Mouse (Mus musculus): ENCODE measurements at regions not wholly inside any gene's neighbourhood (a gene's known extent, or its start where the extent isn't known, plus 50 kb on each side); places are given as distances from the start of the nearest gene placed in this dataset.

GRCm38 (mm10) chr6:50009856-50010255 is 100.2 kb upstream of the Mpp6 start:
- H3K27me3 ChIP-seq (ENCODE audit: control insufficient read depth, insufficient read depth, low read depth, low read length) = no peaks in the 10 kb centered on the region
- H3K9me3 ChIP-seq (ENCODE audit: control insufficient read depth, low read length) = no peaks in the 10 kb centered on the region
- H3K36me3 ChIP-seq (ENCODE audit: control insufficient read depth, insufficient read depth, low read length) = no peaks in the 10 kb centered on the region
- H3K27ac ChIP-seq (ENCODE audit: low read length) = no peak overlapping the region
- H3K4me1 ChIP-seq (replicated peaks; ENCODE audit: control insufficient read depth, insufficient read depth, low read length) = peaks cover 16% of the 10 kb centered on the region
- H3K9ac ChIP-seq (ENCODE audit: low read length) = no peak overlapping the region
- ATAC-seq (ENCODE audit: low read depth) = no peak
- H3K4me3 ChIP-seq (ENCODE audit: low read length) = no peak overlapping the region
- no peak overlapping the region for H3K4me2 ChIP-seq (ENCODE audit: low read depth, low read length)
- WGBS = 54% methylated on average over 5 of the region's 5 CpGs

GRCm38 (mm10) chr6:50011071-50011470 is 99.0 kb upstream of the Mpp6 start:
- ATAC-seq (ENCODE audit: low read depth) = no peak
- H3K4me1 ChIP-seq (replicated peaks; ENCODE audit: control insufficient read depth, insufficient read depth, low read length) = peaks cover 16% of the 10 kb centered on the region
- WGBS = 75% methylated on average over 12 of the region's 12 CpGs
- no peak overlapping the region for H3K4me3 ChIP-seq (ENCODE audit: low read length)
- no peaks in the 10 kb centered on the region for H3K36me3 ChIP-seq (ENCODE audit: control insufficient read depth, insufficient read depth, low read length)
- no peaks in the 10 kb centered on the region for H3K9me3 ChIP-seq (ENCODE audit: control insufficient read depth, low read length)
- no peak overlapping the region for H3K4me2 ChIP-seq (ENCODE audit: low read depth, low read length)
- H3K27me3 ChIP-seq (ENCODE audit: control insufficient read depth, insufficient read depth, low read depth, low read length) = no peaks in the 10 kb centered on the region
- H3K9ac ChIP-seq (ENCODE audit: low read length) = no peak overlapping the region
- no peak overlapping the region for H3K27ac ChIP-seq (ENCODE audit: low read length)

- H3K4me2 ChIP-seq (ENCODE audit: low read depth, low read length) = no peak overlapping the region
- H3K27me3 ChIP-seq (ENCODE audit: control insufficient read depth, insufficient read depth, low read depth, low read length) = no peaks in the 10 kb centered on the region
- 62% methylated on average over 5 of the region's 5 CpGs for WGBS
- H3K4me3 ChIP-seq (ENCODE audit: low read length) = no peak overlapping the region
- ATAC-seq (ENCODE audit: low read depth) = no peak
- H3K9ac ChIP-seq (ENCODE audit: low read length) = no peak overlapping the region
- H3K36me3 ChIP-seq (ENCODE audit: control insufficient read depth, insufficient read depth, low read length) = no peaks in the 10 kb centered on the region
- no peak overlapping the region for H3K27ac ChIP-seq (ENCODE audit: low read length)
- no peaks in the 10 kb centered on the region for H3K9me3 ChIP-seq (ENCODE audit: control insufficient read depth, low read length)
- H3K4me1 ChIP-seq (replicated peaks; ENCODE audit: control insufficient read depth, insufficient read depth, low read length) = peaks cover 16% of the 10 kb centered on the region
These were observed 98.1 kb upstream of the Mpp6 start for GRCm38 (mm10) chr6:50011746-50012453.

GRCm38 (mm10) chr6:50013067-50013466 is 97.0 kb upstream of the Mpp6 start:
- Histone ChIP-seq H3K4me2 (ENCODE audit: low read depth, low read length) (no peak overlapping the region), H3K27ac (ENCODE audit: low read length) (no peak overlapping the region), H3K27me3 (ENCODE audit: control insufficient read depth, insufficient read depth, low read depth, low read length) (no peaks in the 10 kb centered on the region), H3K9ac (ENCODE audit: low read length) (no peak overlapping the region), H3K9me3 (ENCODE audit: control insufficient read depth, low read length) (no peaks in the 10 kb centered on the region), H3K36me3 (ENCODE audit: control insufficient read depth, insufficient read depth, low read length) (no peaks in the 10 kb centered on the region), H3K4me1 (replicated peaks; ENCODE audit: control insufficient read depth, insufficient read depth, low read length) (peaks cover 16% of the 10 kb centered on the region), H3K4me3 (ENCODE audit: low read length) (no peak overlapping the region)
- 55% methylated on average over 5 of the region's 5 CpGs for WGBS
- ATAC-seq (ENCODE audit: low read depth) = no peak

GRCm38 (mm10) chr6:50013842-50014241 is 96.2 kb upstream of the Mpp6 start:
- H3K9me3 ChIP-seq (ENCODE audit: control insufficient read depth, low read length) = no peaks in the 10 kb centered on the region
- H3K27me3 ChIP-seq (ENCODE audit: control insufficient read depth, insufficient read depth, low read depth, low read length) = no peaks in the 10 kb centered on the region
- whole genome bisulfite sequencing = 78% methylated on average over 7 of the region's 7 CpGs
- peaks cover 13% of the 10 kb centered on the region for H3K4me1 ChIP-seq (replicated peaks; ENCODE audit: control insufficient read depth, insufficient read depth, low read length)
- H3K9ac ChIP-seq (ENCODE audit: low read length) = no peak overlapping the region
- H3K4me2 ChIP-seq (ENCODE audit: low read depth, low read length) = no peak overlapping the region
- no peak for ATAC-seq (ENCODE audit: low read depth)
- no peak overlapping the region for H3K4me3 ChIP-seq (ENCODE audit: low read length)
- H3K36me3 ChIP-seq (ENCODE audit: control insufficient read depth, insufficient read depth, low read length) = no peaks in the 10 kb centered on the region
- H3K27ac ChIP-seq (ENCODE audit: low read length) = no peak overlapping the region

GRCm38 (mm10) chr6:50027981-50028380 is 82.1 kb upstream of the Mpp6 start:
- Histone ChIP-seq H3K27ac (ENCODE audit: low read length) (no peak overlapping the region), H3K36me3 (ENCODE audit: control insufficient read depth, insufficient read depth, low read length) (no peaks in the 10 kb centered on the region), H3K4me3 (ENCODE audit: low read length) (no peak overlapping the region), H3K9me3 (ENCODE audit: control insufficient read depth, low read length) (no peaks in the 10 kb centered on the region), H3K4me2 (ENCODE audit: low read depth, low read length) (no peak overlapping the region), H3K9ac (ENCODE audit: low read length) (no peak overlapping the region), H3K4me1 (replicated peaks; ENCODE audit: control insufficient read depth, insufficient read depth, low read length) (no peaks in the 10 kb centered on the region), H3K27me3 (ENCODE audit: control insufficient read depth, insufficient read depth, low read depth, low read length) (no peaks in the 10 kb centered on the region)
- 86% methylated on average over 6 of the region's 6 CpGs for WGBS
- ATAC-seq (ENCODE audit: low read depth) = no peak

- H3K4me2 ChIP-seq (ENCODE audit: low read depth, low read length) = no peak overlapping the region
These were observed 80.0 kb upstream of the Mpp6 start for GRCm38 (mm10) chr6:50029895-50030515.

GRCm38 (mm10) chr6:50031356-50031755 is 78.7 kb upstream of the Mpp6 start:
- Histone ChIP-seq H3K4me3 (ENCODE audit: low read length) (no peak overlapping the region), H3K36me3 (ENCODE audit: control insufficient read depth, insufficient read depth, low read length) (no peaks in the 10 kb centered on the region), H3K4me1 (replicated peaks; ENCODE audit: control insufficient read depth, insufficient read depth, low read length) (0 out of 2 replicates have a peak, but pooled peaks cover 2% of the 10 kb centered on the region), H3K27ac (ENCODE audit: low read length) (no peak overlapping the region), H3K9me3 (ENCODE audit: control insufficient read depth, low read length) (no peaks in the 10 kb centered on the region), H3K4me2 (ENCODE audit: low read depth, low read length) (no peak overlapping the region), H3K9ac (ENCODE audit: low read length) (no peak overlapping the region), H3K27me3 (ENCODE audit: control insufficient read depth, insufficient read depth, low read depth, low read length) (no peaks in the 10 kb centered on the region; the same call in 1 of the 2 replicates)
- WGBS = 81% methylated on average over 5 of the region's 5 CpGs
- ATAC-seq (ENCODE audit: low read depth) = no peak

More at GRCm38 (mm10) chr6:50029895-50030515, 80.0 kb upstream of the Mpp6 start:
- 56% methylated on average over 10 of the region's 10 CpGs for WGBS
- Histone ChIP-seq H3K9me3 (ENCODE audit: control insufficient read depth, low read length) (no peaks in the 10 kb centered on the region), H3K4me3 (ENCODE audit: low read length) (no peak overlapping the region), H3K36me3 (ENCODE audit: control insufficient read depth, insufficient read depth, low read length) (no peaks in the 10 kb centered on the region), H3K27me3 (ENCODE audit: control insufficient read depth, insufficient read depth, low read depth, low read length) (no peaks in the 10 kb centered on the region; the same call in 1 of the 2 replicates), H3K4me1 (replicated peaks; ENCODE audit: control insufficient read depth, insufficient read depth, low read length) (0 out of 2 replicates have a peak, but pooled peaks cover 2% of the 10 kb centered on the region), H3K27ac (ENCODE audit: low read length) (no peak overlapping the region), H3K9ac (ENCODE audit: low read length) (no peak overlapping the region)
- no peak for ATAC-seq (ENCODE audit: low read depth)

- no peak overlapping the region for H3K4me3 ChIP-seq (ENCODE audit: low read length)
- 42% methylated on average over 15 of the region's 15 CpGs for WGBS
These were observed 77.0 kb upstream of the Mpp6 start for GRCm38 (mm10) chr6:50032894-50033595.

More at GRCm38 (mm10) chr6:50032894-50033595, 77.0 kb upstream of the Mpp6 start:
- H3K36me3 ChIP-seq (ENCODE audit: control insufficient read depth, insufficient read depth, low read length) = no peaks in the 10 kb centered on the region
- H3K9me3 ChIP-seq (ENCODE audit: control insufficient read depth, low read length) = no peaks in the 10 kb centered on the region
- H3K27me3 ChIP-seq (ENCODE audit: control insufficient read depth, insufficient read depth, low read depth, low read length) = no peaks in the 10 kb centered on the region; the same call in 1 of the 2 replicates
- H3K27ac ChIP-seq (ENCODE audit: low read length) = no peak overlapping the region
- no peak overlapping the region for H3K9ac ChIP-seq (ENCODE audit: low read length)
- 0 out of 2 replicates have a peak, but pooled peaks cover 2% of the 10 kb centered on the region for H3K4me1 ChIP-seq (replicated peaks; ENCODE audit: control insufficient read depth, insufficient read depth, low read length)
- no peak overlapping the region for H3K4me2 ChIP-seq (ENCODE audit: low read depth, low read length)
- no peak for ATAC-seq (ENCODE audit: low read depth)
